In genomic region chr10:12704290-12704689, GRCm38 (mm10) we compare ENCODE assay signal across 31 mouse cellular contexts.
DNase-seq lines count a peak whose midpoint lies in the region; ATAC-seq and TF ChIP-seq lines count a peak whose summit lies in the region.
"Had no signal": no experiment of that assay in that cellular context is flagged by ENCODE, and none has a peak within 500 bp of the region (broad histone marks: within the 10 kb centered on the region; RNA-seq: fewer than 3 reads in every experiment).

No protein-coding gene starts in this region.

- peaks cover 22% of the 10 kb centered on the region for H3K36me3 ChIP-seq in heart, embryonic 12.5 days
- H3K36me3 ChIP-seq in heart, adult 2 months (ENCODE audit: control insufficient read depth, insufficient read depth, low read length), result peaks cover 7% of the 10 kb centered on the region; the same call in 1 of the 2 replicates
- peaks cover 24% of the 10 kb centered on the region for H3K36me3 ChIP-seq in heart, postnatal 0 days (replicated peaks; ENCODE audit: control insufficient read depth, insufficient read depth, low read length)
- no peaks in the 10 kb centered on the region for H3K36me3 ChIP-seq in stomach, embryonic 15.5 days
- H3K36me3 ChIP-seq: hindbrain, embryonic 13.5 days; midbrain, embryonic 12.5 days; neural tube, embryonic 12.5 days had no signal

- H3K4me3 ChIP-seq in heart, embryonic 12.5 days, result no peak overlapping the region
- no peak overlapping the region for H3K4me3 ChIP-seq in heart, adult 2 months
- H3K4me3 ChIP-seq in heart, postnatal 0 days (ENCODE audit: low read depth, low read length), result no peak overlapping the region
- H3K4me3 ChIP-seq in stomach, embryonic 15.5 days (replicated peaks), result no peak overlapping the region
- H3K4me3 ChIP-seq: erythroblast, embryonic 14.5 days; gastrocnemius, adult 2 months; hindbrain, embryonic 13.5 days; limb, embryonic 10.5 days; limb, embryonic 15.5 days; megakaryocyte, embryonic 14.5 days; midbrain, embryonic 12.5 days; myocyte; neural tube, embryonic 12.5 days had no signal

- no peaks in the 10 kb centered on the region for H3K27me3 ChIP-seq in heart, embryonic 12.5 days (replicated peaks)
- H3K27me3 ChIP-seq in heart, adult 2 months (ENCODE audit: control insufficient read depth, insufficient read depth, low read length), result no peaks in the 10 kb centered on the region
- H3K27me3 ChIP-seq in heart, postnatal 0 days (ENCODE audit: control insufficient read depth, insufficient read depth, low read length), result no peaks in the 10 kb centered on the region
- no peaks in the 10 kb centered on the region for H3K27me3 ChIP-seq in stomach, embryonic 15.5 days (replicated peaks)
- H3K27me3 ChIP-seq: hindbrain, embryonic 13.5 days; limb, embryonic 15.5 days; megakaryocyte, embryonic 14.5 days; midbrain, embryonic 12.5 days; neural tube, embryonic 12.5 days had no signal

- intact Hi-C loops in heart, adult 2 months (cut with DNase I), result loop anchor here (5.0 kb wide), 1 partner anchor 33 kb away; no protein-coding TSS in a partner anchor
- intact Hi-C loops in heart, postnatal 10 days (cut with DNase I), result no loop called here

- TF ChIP-seq EP300 in heart, adult 2 months (IDR thresholded peaks at IDR 0.05; ENCODE audit: insufficient read depth, low read depth, low read length), result no peak
- no peak for TF ChIP-seq EP300 in heart, postnatal 0 days (IDR thresholded peaks at IDR 0.05; ENCODE audit: low read depth)

- ATAC-seq in heart, embryonic 12.5 days (ENCODE audit: insufficient number of reproducible peaks, low FRiP score), result no peak
- ATAC-seq in heart, postnatal 0 days (ENCODE audit: insufficient read depth, low read depth), result no peak
- ATAC-seq in stomach, embryonic 15.5 days (ENCODE audit: insufficient read depth, low FRiP score, low read depth), result peak; percentile 73
- ATAC-seq: activated CD4-positive, CD25-positive, alpha-beta regulatory T cell, adult 4 months; forebrain, embryonic 16.5 days; liver, postnatal 0 days had no signal

- no peak for TF ChIP-seq POLR2A in heart, adult 2 months (IDR thresholded peaks at IDR 0.05; ENCODE audit: insufficient read depth, low read depth, low read length)

- no peak for TF ChIP-seq CTCF in heart, adult 2 months (IDR thresholded peaks at IDR 0.05)
- TF ChIP-seq CTCF in heart, postnatal 0 days (IDR thresholded peaks at IDR 0.05; ENCODE audit: low read depth), result no peak

- DNase-seq in heart, adult 2 months, result no peak
- no peak for DNase-seq in heart, postnatal 0 days (ENCODE audit: low spot score)
- DNase-seq in heart, postnatal 10 days, result no peak
- peak; percentile 59 for DNase-seq in R1 (ENCODE audit: low read depth, low spot score)
- no peak for DNase-seq in c-Kit-positive CD71-positive TER-119-positive erythroid progenitor cells, embryonic 14.5 days (ENCODE audit: low spot score)
- no peak for DNase-seq in layer of hippocampus, adult 8-10 months (ENCODE audit: low spot score in 2 of 2)
- DNase-seq: adrenal gland, adult 2 months; adrenal gland, postnatal 36 days; cerebellum, adult 2 months; cerebellum, postnatal 14 days; gastrocnemius, adult 2 months; gastrocnemius, postnatal 36 days; heart, postnatal 36 days; kidney, adult 18-20 months; layer of hippocampus, postnatal 36 days; liver, postnatal 0 days; lung, postnatal 36 days; right cerebral cortex, postnatal 4 days; thymus, postnatal 25 days had no signal

- WGBS in heart, embryonic 12.5 days, result 9% methylated on average over 1 of the region's 1 CpGs
- WGBS in heart, adult 2 months, result 35% methylated on average over 1 of the region's 1 CpGs
- 17% methylated on average over 1 of the region's 1 CpGs for WGBS in heart, postnatal 0 days
- WGBS in stomach, embryonic 15.5 days, result 46% methylated on average over 1 of the region's 1 CpGs

- H3K27ac ChIP-seq in heart, embryonic 12.5 days (ENCODE audit: poor library complexity, severe bottlenecking), result peak overlapping the region; percentile 69
- H3K27ac ChIP-seq in heart, adult 2 months, result no peak overlapping the region
- H3K27ac ChIP-seq in heart, postnatal 0 days (ENCODE audit: low read depth), result peak overlapping the region; percentile 71
- H3K27ac ChIP-seq in stomach, embryonic 15.5 days, result no peak overlapping the region
- H3K27ac ChIP-seq: gastrocnemius, adult 2 months; hindbrain, embryonic 13.5 days; limb, embryonic 10.5 days; limb, embryonic 15.5 days; midbrain, embryonic 12.5 days; neural tube, embryonic 12.5 days had no signal

- no peaks in the 10 kb centered on the region for H3K79me2 ChIP-seq in heart, adult 2 months (replicated peaks; ENCODE audit: control insufficient read depth, insufficient read depth, low read length)

- H3K9me3 ChIP-seq in heart, embryonic 12.5 days (replicated peaks), result no peaks in the 10 kb centered on the region
- H3K9me3 ChIP-seq in heart, postnatal 0 days (replicated peaks; ENCODE audit: control insufficient read depth, low read length), result 0 out of 2 replicates have a peak, but pooled peaks cover 4% of the 10 kb centered on the region
- H3K9me3 ChIP-seq in stomach, embryonic 15.5 days, result no peaks in the 10 kb centered on the region
- H3K9me3 ChIP-seq: hindbrain, embryonic 13.5 days; limb, embryonic 10.5 days; limb, embryonic 15.5 days; midbrain, embryonic 12.5 days; neural tube, embryonic 12.5 days had no signal

- peaks cover 44% of the 10 kb centered on the region for H3K4me1 ChIP-seq in heart, embryonic 12.5 days (replicated peaks)
- H3K4me1 ChIP-seq in heart, adult 2 months (ENCODE audit: control insufficient read depth, insufficient read depth, low read length), result peaks cover 8% of the 10 kb centered on the region
- H3K4me1 ChIP-seq in heart, postnatal 0 days (ENCODE audit: control insufficient read depth, insufficient read depth), result peaks cover 25% of the 10 kb centered on the region
- H3K4me1 ChIP-seq in stomach, embryonic 15.5 days, result no peaks in the 10 kb centered on the region
- H3K4me1 ChIP-seq: hindbrain, embryonic 13.5 days; midbrain, embryonic 12.5 days; neural tube, embryonic 12.5 days had no signal

- no peak overlapping the region for H3K9ac ChIP-seq in heart, embryonic 12.5 days
- H3K9ac ChIP-seq in heart, adult 2 months (ENCODE audit: low read depth, low read length), result no peak overlapping the region
- H3K9ac ChIP-seq in heart, postnatal 0 days (replicated peaks; ENCODE audit: low read depth, low read length), result no peak overlapping the region
- H3K9ac ChIP-seq in stomach, embryonic 15.5 days, result no peak overlapping the region
- H3K9ac ChIP-seq: hindbrain, embryonic 13.5 days; limb, embryonic 15.5 days; liver, postnatal 0 days; midbrain, embryonic 12.5 days; neural tube, embryonic 12.5 days had no signal

- H3K4me2 ChIP-seq in heart, embryonic 12.5 days, result no peak overlapping the region
- H3K4me2 ChIP-seq in heart, postnatal 0 days (ENCODE audit: low read depth, low read length), result no peak overlapping the region
- no peak overlapping the region for H3K4me2 ChIP-seq in stomach, embryonic 15.5 days
- H3K4me2 ChIP-seq: hindbrain, embryonic 13.5 days; limb, embryonic 15.5 days; midbrain, embryonic 12.5 days; neural tube, embryonic 12.5 days had no signal

Comparison
In these comparisons a context has a peak if more than half of its experiments do, and no peak if none do; other contexts are left out.
1. H3K27ac ChIP-seq: peak in heart, embryonic 12.5 days (single experiment) and heart, postnatal 0 days (single experiment); none in heart, adult 2 months (single experiment) and stomach, embryonic 15.5 days (single experiment).